Mouse (Mus musculus) spleen, adult 2 months (tissue): ENCODE data around the gene Ppp1r2. TPM values are rescaled to one million over a fixed set of nuclear protein-coding genes. Genes with fewer than 3 reads are reported as not detected.

Experiments
- DNase-seq, 2 experiments: peaks; one replicate each; pipeline versions ENCODE4 v3.0.0 to v3.0.0-alpha.2; 2012 to 2021; ENCODE audit warnings: low spot score in 2 of 2, low read depth in 1 of 2
- H3K27ac ChIP-seq: fragments of 200-500 bp; 2 replicates; pipeline ENCODE4 v1.5.1; 2012; ENCODE audit warnings: low read length, inconsistent platforms; ENCODE audit not compliant: insufficient read depth
- H3K27me3 ChIP-seq: fragments of 200-500 bp; 2 replicates; pipeline ENCODE4 v1.6.1; 2012; ENCODE audit warnings: mild to moderate bottlenecking, moderate library complexity, low read length, inconsistent platforms; ENCODE audit not compliant: control insufficient read depth, insufficient read depth
- H3K36me3 ChIP-seq: fragments of 200-500 bp; 2 replicates; pipeline ENCODE4 v1.6.1; 2012; ENCODE audit warnings: mild to moderate bottlenecking, low read length, inconsistent platforms; ENCODE audit not compliant: control insufficient read depth, insufficient read depth
- H3K4me1 ChIP-seq: fragments of 200-500 bp; 2 replicates; pipeline ENCODE4 v1.6.1; 2011; ENCODE audit warnings: inconsistent platforms; ENCODE audit not compliant: control insufficient read depth, insufficient read depth, insufficient read length
- H3K4me3 ChIP-seq: fragments of 200-500 bp; 2 replicates; pipeline ENCODE4 v1.5.1; 2011; ENCODE audit warnings: mild to moderate bottlenecking, inconsistent platforms; ENCODE audit not compliant: insufficient read depth, insufficient read length; ENCODE audit errors: extremely low read depth
- CTCF ChIP-seq: fragments of 200-500 bp; IDR thresholded peaks from 2 replicates; pipeline ENCODE4 v1.5.1; 2011; ENCODE audit warnings: mild to moderate bottlenecking, inconsistent platforms; ENCODE audit not compliant: insufficient read depth, insufficient read length, insufficient replicate concordance; ENCODE audit errors: extremely low read depth
- POLR2A ChIP-seq: fragments of 200-500 bp; IDR thresholded peaks from 2 replicates; pipeline ENCODE4 v1.6.1; 2011; ENCODE audit warnings: low read depth, low read length, inconsistent platforms
- WGBS: fragments of 180-500 bp; shearing (Covaris S2); methylation state at CpG from one replicate; pipeline ENCODE4 v1.1.7; 2018; 5-methylcytosine and 5-hydroxymethylcytosine counted together
- polyA plus RNA-seq: library from polyadenylated mRNA; depleted of rRNA; stranded (reverse); fragments of >200 nt; gene quantifications from 2 replicates; pipeline ENCODE4 v1.2.3, GENCODE M21; 2012

The Ppp1r2 gene
- polyA plus RNA-seq, 1 experiment = 27.2 TPM

- no peak for DNase-seq
- WGBS = 76% methylated on average over 6 of the region's 6 CpGs
These were observed 25.9 kb upstream of the Ppp1r2 start for GRCm38 (mm10) chr16:31300883-31301532.

DNA sequence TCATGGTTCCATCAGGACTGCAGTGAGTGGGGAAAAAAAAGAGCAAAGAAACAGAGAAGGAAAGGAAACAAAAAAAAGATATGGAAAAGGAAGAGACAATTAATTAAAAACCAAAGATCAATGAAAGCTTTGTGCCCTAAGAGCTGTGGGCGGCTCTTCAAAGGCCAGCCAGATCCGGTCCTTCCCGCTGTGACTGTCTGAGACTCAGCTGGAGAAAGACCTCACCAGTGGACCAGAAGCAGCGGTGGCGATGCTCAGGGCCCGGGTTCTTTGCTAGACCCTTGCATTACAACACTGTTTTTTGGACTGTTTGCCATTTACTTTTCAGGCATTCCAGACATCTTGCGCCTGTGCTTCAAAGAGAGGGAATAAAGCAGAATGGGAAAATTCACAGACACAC lies 25.4 kb upstream of the Ppp1r2 start:
- TF ChIP-seq POLR2A (no peak), CTCF (no peak)
- no peak for DNase-seq

More at GRCm38 (mm10) chr16:31300883-31301532, 25.9 kb upstream of the Ppp1r2 start:
- Histone ChIP-seq H3K36me3 (no peaks in the 10 kb centered on the region), H3K27me3 (no peaks in the 10 kb centered on the region), H3K4me3 (no peak overlapping the region), H3K4me1 (peaks cover 5% of the 10 kb centered on the region; the same call in 1 of the 2 replicates), H3K27ac (no peak overlapping the region)
- TF ChIP-seq POLR2A (no peak), CTCF (no peak)

DNA sequence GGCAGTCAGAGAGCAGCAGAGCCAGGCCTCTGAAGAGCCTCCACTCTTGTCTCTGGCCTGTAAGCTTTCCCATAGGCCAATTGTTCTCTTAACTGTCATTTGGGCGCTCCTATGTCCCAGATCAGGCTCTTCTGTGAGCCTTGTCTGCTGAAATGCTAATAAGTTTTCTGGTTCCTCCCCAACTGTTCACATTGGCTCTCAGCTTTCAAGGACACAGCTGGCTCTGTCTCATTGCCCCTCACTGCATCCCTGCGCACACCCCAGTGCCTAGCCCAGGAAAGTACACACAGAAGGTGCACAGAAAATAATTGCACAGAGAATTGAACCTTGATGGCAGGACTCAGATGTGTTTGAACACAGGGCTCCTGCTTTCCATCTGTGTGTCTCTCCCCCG lies 24.9 kb upstream of the Ppp1r2 start:
- DNase-seq = no peak
- no peak for TF ChIP-seq POLR2A
- TF ChIP-seq CTCF = no peak
- WGBS = 90% methylated on average over 3 of the region's 3 CpGs
- Histone ChIP-seq H3K27me3 (no peaks in the 10 kb centered on the region), H3K4me1 (peaks cover 5% of the 10 kb centered on the region; the same call in 1 of the 2 replicates), H3K36me3 (no peaks in the 10 kb centered on the region), H3K27ac (no peak overlapping the region), H3K4me3 (no peak overlapping the region)

More for the DNA sequence above, 25.4 kb upstream of the Ppp1r2 start:
- Histone ChIP-seq H3K36me3 (no peaks in the 10 kb centered on the region), H3K4me3 (no peak overlapping the region), H3K27ac (no peak overlapping the region), H3K4me1 (peaks cover 5% of the 10 kb centered on the region; the same call in 1 of the 2 replicates), H3K27me3 (no peaks in the 10 kb centered on the region)
- WGBS = 87% methylated on average over 7 of the region's 7 CpGs

DNA sequence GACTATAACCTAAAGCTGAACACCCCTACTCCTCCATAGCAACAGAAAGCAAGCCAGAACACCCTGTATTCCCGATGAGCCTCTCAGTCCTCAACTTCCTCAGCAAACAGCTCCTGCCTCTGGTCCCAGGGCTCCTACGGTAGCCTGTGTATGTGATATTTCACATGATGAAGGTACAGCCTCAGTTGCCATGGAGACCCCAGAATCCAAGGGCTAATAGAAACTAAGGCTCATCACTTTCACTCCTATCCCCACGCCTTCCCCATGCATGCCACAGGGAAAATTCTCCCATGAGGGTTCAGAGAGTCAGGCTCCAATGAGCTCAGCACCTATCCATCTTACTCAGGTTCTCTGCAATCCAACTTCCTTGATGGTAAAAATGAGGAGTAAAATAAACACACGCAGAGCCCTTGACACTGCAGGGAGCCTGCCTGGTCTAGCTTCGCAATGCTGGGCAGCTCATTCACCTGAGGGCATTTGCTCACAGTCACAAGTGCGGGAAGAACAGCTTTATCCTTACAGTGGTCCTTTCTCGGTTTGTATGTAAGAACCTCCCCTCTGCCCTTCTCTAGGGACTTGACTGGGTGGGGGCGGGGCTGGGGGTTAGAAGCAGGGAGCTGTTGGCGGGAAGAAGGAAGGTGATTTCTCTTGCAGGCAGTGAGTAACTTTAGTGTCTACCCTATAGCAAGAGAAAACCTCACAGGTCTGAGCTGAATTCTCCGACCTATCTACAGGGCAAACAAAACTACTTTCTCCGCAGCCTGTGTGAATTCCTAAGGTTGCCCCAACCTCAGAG lies 24.3 kb upstream of the Ppp1r2 start:
- Histone ChIP-seq H3K4me1 (peaks cover 8% of the 10 kb centered on the region; the same call in 1 of the 2 replicates), H3K27me3 (no peaks in the 10 kb centered on the region), H3K36me3 (no peaks in the 10 kb centered on the region), H3K4me3 (no peak overlapping the region), H3K27ac (no peak overlapping the region)
- DNase-seq = no peak
- 75% methylated on average over 11 of the region's 11 CpGs for WGBS
- TF ChIP-seq POLR2A (no peak), CTCF (no peak)

GRCm38 (mm10) chr16:31297113-31297512 lies 22.0 kb upstream of the Ppp1r2 start:
- Histone ChIP-seq H3K36me3 (no peaks in the 10 kb centered on the region), H3K27ac (no peak overlapping the region), H3K4me3 (no peak overlapping the region), H3K4me1 (peaks cover 9% of the 10 kb centered on the region; the same call in 1 of the 2 replicates), H3K27me3 (no peaks in the 10 kb centered on the region)
- peak in 1 of 2 experiments; percentile 45 for DNase-seq
- no peak for TF ChIP-seq CTCF
- 21% methylated on average over 7 of the region's 7 CpGs for WGBS

DNA sequence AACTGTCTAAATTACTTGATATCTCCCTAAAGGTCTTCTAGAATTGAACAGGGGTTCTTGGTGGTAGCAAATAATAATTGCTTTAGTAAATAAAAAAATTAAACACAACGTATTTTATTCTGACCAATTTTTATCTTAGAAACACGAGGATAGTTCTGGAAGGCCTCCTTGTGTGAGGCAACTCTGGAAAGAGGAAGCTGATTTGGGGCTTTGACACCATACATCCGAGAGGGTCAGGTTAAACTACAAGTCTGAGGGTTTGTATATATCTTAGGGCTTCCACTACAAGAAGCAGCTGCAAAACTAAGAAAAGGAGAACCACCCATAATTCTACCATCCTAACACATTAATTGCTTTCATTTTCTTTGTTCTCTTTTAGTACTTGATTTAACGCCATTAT lies 18.7 kb upstream of the Ppp1r2 start:
- no peaks in the 10 kb centered on the region for H3K27me3 ChIP-seq
- WGBS = 24% methylated on average over 4 of the region's 4 CpGs
- no peaks in the 10 kb centered on the region for H3K36me3 ChIP-seq
- H3K4me1 ChIP-seq = peaks cover 13% of the 10 kb centered on the region; the same call in 1 of the 2 replicates
- no peak overlapping the region for H3K27ac ChIP-seq
- H3K4me3 ChIP-seq = no peak overlapping the region
- no peak for DNase-seq
- no peak for TF ChIP-seq POLR2A
- no peak for TF ChIP-seq CTCF

DNA sequence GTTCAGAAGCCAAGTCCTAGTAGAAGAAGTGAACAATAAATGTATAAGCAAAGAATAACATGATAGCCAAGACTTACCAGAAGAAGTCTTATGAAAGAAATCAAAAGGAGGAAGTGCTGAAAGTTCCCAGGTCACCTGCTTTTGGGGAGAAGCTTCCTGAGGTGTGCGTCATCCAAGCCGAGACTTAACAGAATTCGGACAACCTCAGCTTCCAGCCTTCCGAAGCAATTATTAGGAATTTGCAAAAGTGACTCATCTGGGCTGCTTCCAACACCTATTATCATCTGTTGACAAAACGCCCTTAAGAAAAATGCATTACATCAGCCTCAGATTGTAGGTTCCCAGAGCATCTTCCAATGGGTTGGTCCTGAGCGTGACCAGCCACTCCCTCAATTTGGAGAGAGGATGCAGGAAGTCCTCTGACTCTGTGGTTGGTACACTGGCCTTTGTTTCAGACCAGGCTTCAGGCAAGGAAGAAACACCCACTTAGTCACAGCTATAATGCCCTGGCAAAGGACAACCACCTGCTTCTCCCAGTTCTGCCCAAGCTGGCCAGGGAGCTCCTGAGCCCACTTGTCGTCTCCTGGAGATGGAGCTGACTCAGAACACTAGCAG lies 15.8 kb upstream of the Ppp1r2 start:
- no peak for DNase-seq
- Histone ChIP-seq H3K27ac (no peak overlapping the region), H3K4me1 (peaks cover 10% of the 10 kb centered on the region; the same call in 1 of the 2 replicates), H3K4me3 (no peak overlapping the region), H3K27me3 (no peaks in the 10 kb centered on the region), H3K36me3 (no peaks in the 10 kb centered on the region)
- TF ChIP-seq CTCF (no peak), POLR2A (no peak)
- 30% methylated on average over 7 of the region's 7 CpGs for WGBS
